Mouse (Mus musculus) midbrain, embryonic 12.5 days (tissue): ENCODE results near the gene Olfr884. TPM values are rescaled to one million over a fixed set of nuclear protein-coding genes. Genes with fewer than 3 reads are reported as not detected.

Experiments
- ATAC-seq: fragments of 200-750 bp; cut with Nextera tagmentation; 2 replicates; pipeline ENCODE4 v1.8.0; 2017; ENCODE audit warnings: low read depth, moderate TSS enrichment, moderate library complexity; ENCODE audit not compliant: low FRiP score
- H3K27ac ChIP-seq: fragments of 300-500 bp; sonication (generic); replicated peaks from 2 replicates; pipeline ENCODE4 v1.5.1; 2016; ENCODE audit warnings: mild to moderate bottlenecking
- H3K27me3 ChIP-seq: fragments of 300-500 bp; sonication (generic); 2 replicates; pipeline ENCODE4 v1.6.1; 2016; ENCODE audit warnings: mild to moderate bottlenecking
- H3K36me3 ChIP-seq: fragments of 300-500 bp; sonication (generic); 2 replicates; pipeline ENCODE4 v1.6.1; 2016
- H3K4me1 ChIP-seq: fragments of 300-500 bp; sonication (generic); 2 replicates; pipeline ENCODE4 v1.6.1; 2016
- H3K4me2 ChIP-seq: fragments of 300-500 bp; sonication (generic); replicated peaks from 2 replicates; pipeline ENCODE4 v1.6.1; 2016; ENCODE audit warnings: mild to moderate bottlenecking, moderate library complexity
- H3K4me3 ChIP-seq: fragments of 300-500 bp; sonication (generic); 2 replicates; pipeline ENCODE4 v1.5.1; 2016; ENCODE audit warnings: mild to moderate bottlenecking
- H3K9ac ChIP-seq: fragments of 300-500 bp; sonication (generic); replicated peaks from 2 replicates; pipeline ENCODE4 v1.6.1; 2016; ENCODE audit warnings: mild to moderate bottlenecking, moderate library complexity
- H3K9me3 ChIP-seq: fragments of 300-500 bp; sonication (generic); 2 replicates; pipeline ENCODE4 v1.6.1; 2016; ENCODE audit warnings: mild to moderate bottlenecking
- WGBS: fragments of 180-500 bp; shearing (Covaris S2); methylation state at CpG from one replicate; pipeline ENCODE4 v1.1.7; 2016; 5-methylcytosine and 5-hydroxymethylcytosine counted together
- polyA plus RNA-seq: library from polyadenylated mRNA; unstranded; fragments of >200 nt; fragmentation: Nextera tagmentation; extraction: Ambion mirVana; gene quantifications from 2 replicates; pipeline ENCODE4 v1.2.1, GENCODE M21; 2016

Olfr884 gene
- polyA plus RNA-seq = not detected in 2 replicates

DNA sequence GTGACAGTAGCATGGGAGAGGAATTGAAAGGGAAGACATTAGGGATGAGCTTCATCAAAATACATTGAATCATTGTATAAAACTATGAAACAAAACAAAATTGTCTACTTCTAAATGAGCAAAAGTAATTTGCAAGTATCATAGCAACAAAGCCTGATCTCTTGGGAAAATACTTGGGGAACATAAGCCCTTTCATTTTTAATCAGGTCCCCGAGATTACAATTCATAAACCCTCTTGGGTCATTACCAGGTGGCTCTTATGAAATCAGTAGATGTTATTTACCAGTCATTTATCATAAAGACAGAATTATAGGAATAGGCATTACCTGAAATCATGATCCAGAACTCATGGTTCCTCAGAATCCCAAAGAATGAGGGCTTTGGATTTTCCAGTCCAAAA is at the start of gene Olfr884:
Gene Olfr884 (plus strand): TSS at position 301 of the 400 bp plus-strand sequence.
- H3K27me3 ChIP-seq = no peaks in the 10 kb centered on the region
- no peak within 1 kb of the TSS for H3K4me3 ChIP-seq
- no peaks in the 10 kb centered on the region for H3K36me3 ChIP-seq
- H3K4me1 ChIP-seq = no peaks in the 10 kb centered on the region
- H3K9ac ChIP-seq = no peak within 1 kb of the TSS
- WGBS = 74% methylated on average over 1 of the region's 1 CpGs
- H3K27ac ChIP-seq = no peak within 1 kb of the TSS
- H3K9me3 ChIP-seq = no peaks in the 10 kb centered on the region
- no peak for ATAC-seq
- no peak within 1 kb of the TSS for H3K4me2 ChIP-seq

DNA sequence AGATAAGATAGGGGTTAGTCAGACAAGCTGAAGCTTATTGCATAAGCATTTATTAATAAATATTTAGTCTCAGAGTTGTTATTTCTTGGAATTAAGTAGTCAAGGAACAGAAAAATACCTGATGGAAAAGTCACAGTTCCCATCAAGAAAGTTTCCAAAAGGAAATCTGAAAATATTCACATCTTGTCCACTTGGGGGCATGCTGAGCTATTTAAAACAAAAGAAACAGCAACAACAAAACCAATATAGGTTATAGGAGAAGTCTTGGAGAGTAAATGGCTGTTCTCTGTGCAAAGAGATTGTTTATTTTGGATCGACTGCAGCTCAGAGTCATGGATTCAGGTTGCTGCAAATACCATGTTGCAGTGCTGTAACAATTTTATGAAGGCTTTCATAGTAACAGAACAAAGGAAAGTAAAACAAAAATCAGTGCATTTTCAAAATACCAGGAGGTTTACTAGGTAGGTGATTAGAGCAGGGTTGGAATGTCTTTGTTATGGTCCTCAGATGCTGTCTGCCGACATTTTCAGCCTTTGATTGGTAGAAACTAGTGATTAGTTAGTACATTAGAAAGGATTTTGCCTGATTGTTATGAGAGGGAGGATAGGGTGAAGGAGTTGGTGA is 47.7 kb upstream of the Olfr884 start:
- H3K9me3 ChIP-seq = no peaks in the 10 kb centered on the region
- WGBS = 51% methylated on average over 2 of the region's 2 CpGs
- no peak overlapping the region for H3K27ac ChIP-seq
- no peaks in the 10 kb centered on the region for H3K4me1 ChIP-seq
- H3K9ac ChIP-seq = no peak overlapping the region
- no peaks in the 10 kb centered on the region for H3K27me3 ChIP-seq
- no peak overlapping the region for H3K4me3 ChIP-seq
- H3K4me2 ChIP-seq = no peak overlapping the region
- ATAC-seq = no peak
- H3K36me3 ChIP-seq = no peaks in the 10 kb centered on the region

DNA sequence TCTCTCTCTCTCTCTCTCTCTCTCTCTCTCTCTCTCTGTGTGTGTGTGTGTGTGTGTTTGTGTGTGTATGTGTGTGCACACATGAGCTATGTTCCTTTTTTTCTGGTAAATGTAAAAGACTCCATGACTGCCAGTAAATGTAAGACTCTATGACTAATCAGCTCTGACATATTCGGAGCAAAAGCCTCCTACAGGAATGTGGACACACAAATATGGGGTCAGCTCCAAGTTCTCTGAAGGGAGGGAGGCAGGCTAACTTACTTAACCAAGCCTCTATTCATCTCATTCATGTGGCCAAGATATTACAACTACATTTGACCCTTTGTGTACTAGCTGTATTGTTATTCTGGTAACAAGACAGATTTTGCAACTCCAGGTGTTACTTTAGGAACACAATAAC is 46.3 kb upstream of the Olfr884 start:
- Histone ChIP-seq H3K9me3 (no peaks in the 10 kb centered on the region), H3K9ac (no peak overlapping the region), H3K36me3 (no peaks in the 10 kb centered on the region), H3K4me3 (no peak overlapping the region), H3K4me1 (no peaks in the 10 kb centered on the region), H3K27me3 (no peaks in the 10 kb centered on the region), H3K4me2 (no peak overlapping the region), H3K27ac (no peak overlapping the region)
- WGBS = 75% methylated on average over 1 of the region's 1 CpGs
- ATAC-seq = no peak

DNA sequence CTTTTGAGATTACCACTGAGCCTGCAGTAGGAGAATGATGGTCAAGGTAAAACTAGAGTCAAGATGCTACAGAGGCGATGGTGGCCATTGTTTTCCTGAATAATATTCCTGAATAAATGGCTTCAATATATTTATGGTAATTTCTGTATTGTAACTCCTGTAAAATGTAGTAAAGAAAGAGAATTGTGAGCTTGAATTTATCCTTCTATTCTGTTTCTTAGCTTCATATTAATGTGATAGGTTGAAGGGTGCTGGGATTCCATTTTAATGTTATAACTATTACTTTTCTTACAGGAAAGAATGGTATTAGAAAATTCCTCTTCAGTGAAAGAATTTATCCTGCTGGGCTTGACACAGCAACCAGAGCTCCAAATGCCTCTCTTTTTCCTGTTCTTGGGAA is 20.8 kb upstream of the Olfr884 start, which contains the start of gene Olfr883:
Gene Olfr883 (plus strand): TSS at position 301 of the 400 bp plus-strand sequence.
- H3K4me2 ChIP-seq = no peak within 1 kb of the TSS
- H3K27ac ChIP-seq = no peak within 1 kb of the TSS
- H3K4me3 ChIP-seq = no peak within 1 kb of the TSS
- no peaks in the 10 kb centered on the region for H3K27me3 ChIP-seq
- H3K9ac ChIP-seq = no peak within 1 kb of the TSS
- H3K36me3 ChIP-seq = no peaks in the 10 kb centered on the region
- no peaks in the 10 kb centered on the region for H3K9me3 ChIP-seq
- ATAC-seq = no peak
- WGBS = 70% methylated on average over 1 of the region's 1 CpGs
- H3K4me1 ChIP-seq = no peaks in the 10 kb centered on the region

DNA sequence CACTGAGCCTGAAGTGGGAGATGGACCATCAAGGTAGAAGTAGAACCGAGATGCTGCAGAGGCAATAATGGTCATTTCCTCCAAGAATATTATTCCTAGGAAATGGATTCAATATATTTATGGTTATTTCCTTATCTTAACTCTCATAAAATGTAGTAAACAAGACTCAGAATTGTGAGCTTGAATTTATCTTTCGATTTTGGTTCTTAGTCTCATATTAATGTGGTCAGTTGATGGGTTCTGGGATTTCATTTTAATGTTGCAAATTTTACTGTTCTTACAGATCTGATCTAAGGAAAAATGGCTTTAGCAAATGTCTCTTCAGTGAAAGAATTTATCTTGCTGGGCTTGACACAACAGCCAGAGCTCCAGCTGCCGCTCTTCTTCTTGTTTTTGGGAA is 14.7 kb downstream of the Olfr884 start, which contains the start of gene Olfr885:
Gene Olfr885 (plus strand): TSS at position 301 of the 400 bp plus-strand sequence.
- ATAC-seq = no peak
- no peak within 1 kb of the TSS for H3K9ac ChIP-seq
- no peak within 1 kb of the TSS for H3K4me2 ChIP-seq
- H3K27ac ChIP-seq = no peak within 1 kb of the TSS
- 93% methylated on average over 3 of the region's 3 CpGs for WGBS
- no peaks in the 10 kb centered on the region for H3K36me3 ChIP-seq
- no peaks in the 10 kb centered on the region for H3K27me3 ChIP-seq
- no peaks in the 10 kb centered on the region for H3K4me1 ChIP-seq
- H3K9me3 ChIP-seq = no peaks in the 10 kb centered on the region
- no peak within 1 kb of the TSS for H3K4me3 ChIP-seq

DNA sequence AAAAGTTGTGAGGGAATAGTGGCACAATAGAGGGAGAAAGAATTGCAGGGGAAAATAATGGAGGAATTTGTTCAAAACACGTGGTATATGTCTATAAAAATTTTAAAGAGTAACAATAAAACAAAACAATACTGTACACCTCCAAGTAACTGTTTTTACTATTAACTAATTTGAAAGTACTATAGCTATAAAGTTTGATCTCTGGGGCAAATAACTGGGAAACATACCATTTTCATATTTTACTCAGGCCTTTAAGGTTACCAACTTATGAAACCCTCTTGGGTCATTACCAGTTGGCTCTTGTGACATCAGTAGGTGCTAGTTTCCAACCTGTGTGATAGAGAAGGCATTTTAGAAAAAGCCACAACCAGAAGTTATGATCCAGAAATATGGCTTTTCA is 37.4 kb downstream of the Olfr884 start, which contains the start of gene Olfr887:
Gene Olfr887 (plus strand): TSS at position 301 of the 400 bp plus-strand sequence.
- Histone ChIP-seq H3K4me2 (no peak within 1 kb of the TSS), H3K36me3 (no peaks in the 10 kb centered on the region), H3K27me3 (no peaks in the 10 kb centered on the region), H3K27ac (no peak within 1 kb of the TSS), H3K4me3 (no peak within 1 kb of the TSS), H3K4me1 (no peaks in the 10 kb centered on the region), H3K9me3 (no peaks in the 10 kb centered on the region), H3K9ac (no peak within 1 kb of the TSS)
- WGBS = 94% methylated on average over 1 of the region's 1 CpGs
- ATAC-seq = no peak

Other genes with a start within 250 kb of the Olfr884 start
- gene Olfr876, start 243.5 kb upstream of the Olfr884 start, polyA plus RNA-seq = not detected in 2 replicates
- not detected in 2 replicates for gene Olfr877, start 192.3 kb upstream of the Olfr884 start, polyA plus RNA-seq
- not detected in 2 replicates for gene Olfr145, start 149.8 kb upstream of the Olfr884 start, polyA plus RNA-seq
- not detected in 2 replicates for gene Olfr878, start 128.7 kb upstream of the Olfr884 start, polyA plus RNA-seq
- gene Olfr881, start 54.7 kb upstream of the Olfr884 start, polyA plus RNA-seq = not detected in 2 replicates
- not detected in 2 replicates for gene Olfr883, start 20.7 kb upstream of the Olfr884 start, polyA plus RNA-seq
- gene Olfr885, start 14.8 kb downstream of the Olfr884 start, polyA plus RNA-seq = not detected in 2 replicates
- gene Olfr887, start 37.5 kb downstream of the Olfr884 start, polyA plus RNA-seq = not detected in 2 replicates
- gene Olfr888, start 61.6 kb downstream of the Olfr884 start, polyA plus RNA-seq = not detected in 2 replicates
- 0.08 TPM in 2 replicates for gene Olfr889, start 68.6 kb downstream of the Olfr884 start, polyA plus RNA-seq
- not detected in 2 replicates for gene Olfr890, start 96.0 kb downstream of the Olfr884 start, polyA plus RNA-seq
- not detected in 2 replicates for gene Olfr891, start 134.3 kb downstream of the Olfr884 start, polyA plus RNA-seq
- gene Olfr893, start 161.8 kb downstream of the Olfr884 start, polyA plus RNA-seq = not detected in 2 replicates
- not detected in 2 replicates for gene Olfr894, start 171.5 kb downstream of the Olfr884 start, polyA plus RNA-seq
- gene Olfr143, start 206.2 kb downstream of the Olfr884 start, polyA plus RNA-seq = not detected in 2 replicates
- not detected in 2 replicates for gene Olfr895, start 221.3 kb downstream of the Olfr884 start, polyA plus RNA-seq
- not detected in 2 replicates for gene Olfr896-ps1, start 244.6 kb downstream of the Olfr884 start, polyA plus RNA-seq